Mouse (Mus musculus): ENCODE data around the gene Ncbp1. TPM values are rescaled to one million over a fixed set of nuclear protein-coding genes. Genes with fewer than 3 reads are reported as not detected.

The Ncbp1 gene
- polyA plus RNA-seq, 1 experiment from 2014 or later, result 30.5 TPM

DNA sequence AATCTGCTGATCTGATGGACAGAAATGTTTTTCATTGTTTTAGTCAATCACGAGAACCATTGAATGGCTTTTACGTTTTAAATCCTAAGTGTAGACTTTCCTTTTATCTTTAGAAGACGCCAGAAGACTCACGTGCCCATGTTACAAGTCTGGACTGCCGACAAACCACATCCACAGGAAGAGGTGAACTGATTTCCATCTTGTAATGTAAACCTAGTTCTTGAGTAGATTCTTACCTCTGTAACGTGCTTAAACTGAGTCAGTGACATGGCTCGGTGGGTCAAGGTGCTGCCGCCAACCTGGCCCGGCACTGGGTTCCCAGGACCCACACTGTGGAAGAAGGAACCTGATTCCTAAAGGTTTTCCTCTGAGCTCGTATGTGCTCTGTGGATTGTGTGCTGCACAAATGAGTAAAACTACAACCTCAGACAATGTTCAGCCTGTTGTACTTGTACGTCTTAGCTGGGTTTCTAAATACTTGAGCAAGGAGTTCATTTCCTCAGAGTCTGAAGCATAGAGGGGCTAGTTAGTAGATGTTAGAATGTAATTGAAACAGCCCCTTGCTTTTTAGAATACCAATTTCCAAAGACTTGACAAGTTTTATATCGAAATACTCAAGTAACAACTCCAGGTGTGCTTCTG is 13.6 kb downstream of the Ncbp1 start:
- H3K4me3 ChIP-seq (ENCODE audit: low read depth, low read length), result no peak overlapping the region
- no peak for ATAC-seq (ENCODE audit: low read depth)
- H3K27me3 ChIP-seq (ENCODE audit: control insufficient read depth, insufficient read depth, low read depth, low read length), result no peaks in the 10 kb centered on the region
- H3K9ac ChIP-seq (ENCODE audit: low read depth, low read length), result no peak overlapping the region
- H3K9me3 ChIP-seq (replicated peaks; ENCODE audit: control insufficient read depth, low read length), result no peaks in the 10 kb centered on the region
- H3K36me3 ChIP-seq (ENCODE audit: control insufficient read depth, insufficient read depth), result peaks cover 35% of the 10 kb centered on the region
- no peaks in the 10 kb centered on the region for H3K4me1 ChIP-seq (ENCODE audit: control insufficient read depth, low read depth, low read length)
- WGBS (ENCODE audit: insufficient replicate concordance), result 83% methylated on average over 12 of the region's 12 CpGs
- H3K4me2 ChIP-seq (ENCODE audit: low read depth, low read length), result no peak overlapping the region
- no peak overlapping the region for H3K27ac ChIP-seq (ENCODE audit: low read length)

- no peak overlapping the region for H3K9ac ChIP-seq (ENCODE audit: low read depth, low read length)
- WGBS (ENCODE audit: insufficient replicate concordance), result 37% methylated on average over 2 of the region's 2 CpGs
- H3K27ac ChIP-seq (ENCODE audit: low read length), result no peak overlapping the region
- no peak overlapping the region for H3K4me3 ChIP-seq (ENCODE audit: low read depth, low read length)
- H3K27me3 ChIP-seq (ENCODE audit: control insufficient read depth, insufficient read depth, low read depth, low read length), result no peaks in the 10 kb centered on the region
- H3K4me1 ChIP-seq (ENCODE audit: control insufficient read depth, low read depth, low read length), result no peaks in the 10 kb centered on the region
- no peak for ATAC-seq (ENCODE audit: low read depth)
- H3K4me2 ChIP-seq (ENCODE audit: low read depth, low read length), result no peak overlapping the region
- H3K9me3 ChIP-seq (replicated peaks; ENCODE audit: control insufficient read depth, low read length), result no peaks in the 10 kb centered on the region
- H3K36me3 ChIP-seq (ENCODE audit: control insufficient read depth, insufficient read depth), result peaks cover 45% of the 10 kb centered on the region
Observed at GRCm38 (mm10) chr4:46164027-46164426, 25.6 kb downstream of the Ncbp1 start.

GRCm38 (mm10) chr4:46165831-46166230 is 27.4 kb downstream of the Ncbp1 start:
- H3K4me3 ChIP-seq (ENCODE audit: low read depth, low read length), result no peak overlapping the region
- no peak overlapping the region for H3K4me2 ChIP-seq (ENCODE audit: low read depth, low read length)
- H3K9ac ChIP-seq (ENCODE audit: low read depth, low read length), result no peak overlapping the region
- H3K9me3 ChIP-seq (replicated peaks; ENCODE audit: control insufficient read depth, low read length), result no peaks in the 10 kb centered on the region
- H3K27ac ChIP-seq (ENCODE audit: low read length), result no peak overlapping the region
- H3K27me3 ChIP-seq (ENCODE audit: control insufficient read depth, insufficient read depth, low read depth, low read length), result no peaks in the 10 kb centered on the region
- H3K36me3 ChIP-seq (ENCODE audit: control insufficient read depth, insufficient read depth), result peaks cover 57% of the 10 kb centered on the region
- H3K4me1 ChIP-seq (ENCODE audit: control insufficient read depth, low read depth, low read length), result no peaks in the 10 kb centered on the region
- WGBS (ENCODE audit: insufficient replicate concordance), result 75% methylated on average over 5 of the region's 5 CpGs
- ATAC-seq (ENCODE audit: low read depth), result no peak

GRCm38 (mm10) chr4:46171761-46172160 is 33.3 kb downstream of the Ncbp1 start:
- Histone ChIP-seq H3K27me3 (ENCODE audit: control insufficient read depth, insufficient read depth, low read depth, low read length) (no peaks in the 10 kb centered on the region), H3K27ac (ENCODE audit: low read length) (no peak overlapping the region), H3K4me2 (ENCODE audit: low read depth, low read length) (no peak overlapping the region), H3K36me3 (ENCODE audit: control insufficient read depth, insufficient read depth) (peaks cover 50% of the 10 kb centered on the region), H3K4me3 (ENCODE audit: low read depth, low read length) (no peak overlapping the region), H3K4me1 (ENCODE audit: control insufficient read depth, low read depth, low read length) (no peaks in the 10 kb centered on the region), H3K9me3 (replicated peaks; ENCODE audit: control insufficient read depth, low read length) (no peaks in the 10 kb centered on the region), H3K9ac (ENCODE audit: low read depth, low read length) (no peak overlapping the region)
- ATAC-seq (ENCODE audit: low read depth), result no peak
- 70% methylated on average over 7 of the region's 7 CpGs for WGBS (ENCODE audit: insufficient replicate concordance)

DNA sequence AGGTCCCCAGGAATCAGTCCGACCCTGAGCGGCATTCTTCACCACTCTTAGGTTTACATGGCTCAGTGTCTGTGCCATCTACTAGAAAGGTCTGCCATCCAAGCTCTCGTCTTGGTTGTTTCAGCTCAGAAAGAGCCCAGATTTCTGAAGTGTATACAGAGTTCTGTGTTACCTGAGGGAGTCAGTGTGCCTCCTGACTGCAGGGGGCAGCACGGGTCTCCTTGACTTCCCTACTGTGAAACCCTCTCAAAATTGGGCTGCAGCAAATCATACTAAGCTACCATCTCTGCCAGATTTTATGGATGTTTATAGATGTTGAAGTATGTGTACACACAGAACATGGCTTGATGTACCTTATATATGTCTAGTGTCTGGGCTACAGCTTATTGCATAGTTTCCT is 37.9 kb downstream of the Ncbp1 start:
- Histone ChIP-seq H3K36me3 (ENCODE audit: control insufficient read depth, insufficient read depth) (peaks cover 18% of the 10 kb centered on the region), H3K27ac (ENCODE audit: low read length) (no peak overlapping the region), H3K4me2 (ENCODE audit: low read depth, low read length) (no peak overlapping the region), H3K27me3 (ENCODE audit: control insufficient read depth, insufficient read depth, low read depth, low read length) (no peaks in the 10 kb centered on the region), H3K4me1 (ENCODE audit: control insufficient read depth, low read depth, low read length) (no peaks in the 10 kb centered on the region), H3K9me3 (replicated peaks; ENCODE audit: control insufficient read depth, low read length) (no peaks in the 10 kb centered on the region), H3K4me3 (ENCODE audit: low read depth, low read length) (no peak overlapping the region), H3K9ac (ENCODE audit: low read depth, low read length) (no peak overlapping the region)
- no peak for ATAC-seq (ENCODE audit: low read depth)
- WGBS (ENCODE audit: insufficient replicate concordance), result 84% methylated on average over 4 of the region's 4 CpGs

DNA sequence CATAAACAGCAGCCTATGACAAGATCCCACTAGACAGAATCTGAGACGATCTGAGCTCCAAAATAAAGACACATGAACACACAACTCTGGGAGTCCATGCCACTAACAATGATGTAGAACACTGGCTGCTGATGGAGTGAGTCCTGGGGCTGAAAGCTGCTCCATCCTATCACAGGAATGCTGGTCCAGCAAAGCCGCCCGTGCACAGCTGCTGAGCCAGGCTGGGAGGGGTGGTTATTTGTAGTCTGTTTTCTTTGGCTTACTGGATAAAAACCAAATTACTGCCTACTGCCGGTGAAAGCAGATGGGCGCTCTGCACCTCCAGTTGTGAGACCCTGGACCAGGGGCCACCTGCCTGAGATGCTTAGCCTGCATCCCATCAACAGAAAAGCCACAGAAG is 38.6 kb downstream of the Ncbp1 start:
- H3K9ac ChIP-seq (ENCODE audit: low read depth, low read length), result no peak overlapping the region
- no peaks in the 10 kb centered on the region for H3K9me3 ChIP-seq (replicated peaks; ENCODE audit: control insufficient read depth, low read length)
- no peaks in the 10 kb centered on the region for H3K4me1 ChIP-seq (ENCODE audit: control insufficient read depth, low read depth, low read length)
- H3K4me3 ChIP-seq (ENCODE audit: low read depth, low read length), result no peak overlapping the region
- WGBS (ENCODE audit: insufficient replicate concordance), result 75% methylated on average over 5 of the region's 5 CpGs
- H3K36me3 ChIP-seq (ENCODE audit: control insufficient read depth, insufficient read depth), result peaks cover 18% of the 10 kb centered on the region
- no peak overlapping the region for H3K4me2 ChIP-seq (ENCODE audit: low read depth, low read length)
- ATAC-seq (ENCODE audit: low read depth), result no peak
- no peaks in the 10 kb centered on the region for H3K27me3 ChIP-seq (ENCODE audit: control insufficient read depth, insufficient read depth, low read depth, low read length)
- no peak overlapping the region for H3K27ac ChIP-seq (ENCODE audit: low read length)

- H3K27me3 ChIP-seq (ENCODE audit: control insufficient read depth, insufficient read depth, low read depth, low read length), result no peaks in the 10 kb centered on the region
- H3K36me3 ChIP-seq (ENCODE audit: control insufficient read depth, insufficient read depth), result peaks cover 17% of the 10 kb centered on the region
- H3K4me2 ChIP-seq (ENCODE audit: low read depth, low read length), result no peak overlapping the region
- no peak overlapping the region for H3K27ac ChIP-seq (ENCODE audit: low read length)
- no peaks in the 10 kb centered on the region for H3K4me1 ChIP-seq (ENCODE audit: control insufficient read depth, low read depth, low read length)
- no peaks in the 10 kb centered on the region for H3K9me3 ChIP-seq (replicated peaks; ENCODE audit: control insufficient read depth, low read length)
- H3K4me3 ChIP-seq (ENCODE audit: low read depth, low read length), result no peak overlapping the region
- no peak overlapping the region for H3K9ac ChIP-seq (ENCODE audit: low read depth, low read length)
- ATAC-seq (ENCODE audit: low read depth), result no peak
- 79% methylated on average over 7 of the region's 7 CpGs for WGBS (ENCODE audit: insufficient replicate concordance)
Observed at GRCm38 (mm10) chr4:46177496-46177895, 39.1 kb downstream of the Ncbp1 start.

- H3K4me1 ChIP-seq (ENCODE audit: control insufficient read depth, low read depth, low read length), result no peaks in the 10 kb centered on the region
- no peaks in the 10 kb centered on the region for H3K27me3 ChIP-seq (ENCODE audit: control insufficient read depth, insufficient read depth, low read depth, low read length)
- no peak overlapping the region for H3K4me3 ChIP-seq (ENCODE audit: low read depth, low read length)
- H3K36me3 ChIP-seq (ENCODE audit: control insufficient read depth, insufficient read depth), result peaks cover 7% of the 10 kb centered on the region
- H3K4me2 ChIP-seq (ENCODE audit: low read depth, low read length), result no peak overlapping the region
- H3K9me3 ChIP-seq (replicated peaks; ENCODE audit: control insufficient read depth, low read length), result no peaks in the 10 kb centered on the region
- no peak overlapping the region for H3K9ac ChIP-seq (ENCODE audit: low read depth, low read length)
- 72% methylated on average over 6 of the region's 6 CpGs for WGBS (ENCODE audit: insufficient replicate concordance)
- ATAC-seq (ENCODE audit: low read depth), result no peak
- no peak overlapping the region for H3K27ac ChIP-seq (ENCODE audit: low read length)
Observed at GRCm38 (mm10) chr4:46181168-46181567, 42.8 kb downstream of the Ncbp1 start.

DNA sequence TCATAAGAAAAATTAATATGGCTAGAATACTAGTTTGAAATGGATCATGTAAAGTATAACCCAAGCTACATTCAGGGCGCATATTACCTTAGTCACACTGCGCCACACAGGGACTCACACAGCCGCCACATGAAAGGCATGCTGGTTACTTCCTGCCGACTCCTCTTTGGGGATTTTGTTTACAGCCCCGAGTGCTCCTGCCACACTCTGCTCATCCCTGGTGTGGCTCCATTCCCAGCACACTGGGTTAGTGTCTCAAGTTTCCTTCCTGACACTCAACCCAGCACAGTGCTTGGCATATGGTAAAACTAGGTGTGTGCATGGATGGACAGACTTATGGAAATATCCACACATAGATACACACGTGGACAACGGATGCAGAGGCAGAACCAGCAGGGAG is 43.8 kb downstream of the Ncbp1 start:
- no peaks in the 10 kb centered on the region for H3K9me3 ChIP-seq (replicated peaks; ENCODE audit: control insufficient read depth, low read length)
- H3K4me1 ChIP-seq (ENCODE audit: control insufficient read depth, low read depth, low read length), result no peaks in the 10 kb centered on the region
- ATAC-seq (ENCODE audit: low read depth), result no peak
- no peaks in the 10 kb centered on the region for H3K27me3 ChIP-seq (ENCODE audit: control insufficient read depth, insufficient read depth, low read depth, low read length)
- whole genome bisulfite sequencing (ENCODE audit: insufficient replicate concordance), result 74% methylated on average over 7 of the region's 7 CpGs
- H3K4me2 ChIP-seq (ENCODE audit: low read depth, low read length), result no peak overlapping the region
- no peak overlapping the region for H3K4me3 ChIP-seq (ENCODE audit: low read depth, low read length)
- peaks cover 7% of the 10 kb centered on the region for H3K36me3 ChIP-seq (ENCODE audit: control insufficient read depth, insufficient read depth)
- H3K27ac ChIP-seq (ENCODE audit: low read length), result no peak overlapping the region
- H3K9ac ChIP-seq (ENCODE audit: low read depth, low read length), result no peak overlapping the region

Measured in liver, embryonic 16.5 days (tissue).